Mouse (Mus musculus): ENCODE data around the gene Arhgef6. TPM values are rescaled to one million over a fixed set of nuclear protein-coding genes. Genes with fewer than 3 reads are reported as not detected.

Gene Arhgef6
- polyA plus RNA-seq, 1 experiment, result 21.6 TPM

- Histone ChIP-seq H3K27ac (ENCODE audit: insufficient read depth, low read length) (no peak overlapping the region), H3K4me1 (ENCODE audit: control insufficient read depth, insufficient read depth, low read length) (no peaks in the 10 kb centered on the region), H3K4me3 (replicated peaks; ENCODE audit: insufficient read depth, low read depth, low read length) (no peak overlapping the region), H3K27me3 (ENCODE audit: control insufficient read depth, insufficient read depth, low read length) (no peaks in the 10 kb centered on the region)
- no peak for TF ChIP-seq POLR2A (IDR thresholded peaks at IDR 0.05; ENCODE audit: borderline replicate concordance, insufficient read depth, low read length)
- TF ChIP-seq CTCF (IDR thresholded peaks at IDR 0.05; ENCODE audit: borderline replicate concordance, insufficient read depth, low read depth, low read length), result no peak
- DNase-seq, result no peak
- 94% methylated on average over 3 of the region's 3 CpGs for WGBS
Observed at GRCm38 (mm10) chrX:57183359-57183758, 155.2 kb downstream of the Arhgef6 start.

- DNase-seq, result no peak
- Histone ChIP-seq H3K27ac (ENCODE audit: insufficient read depth, low read length) (no peak overlapping the region), H3K27me3 (ENCODE audit: control insufficient read depth, insufficient read depth, low read length) (no peaks in the 10 kb centered on the region), H3K4me3 (replicated peaks; ENCODE audit: insufficient read depth, low read depth, low read length) (no peak overlapping the region), H3K4me1 (ENCODE audit: control insufficient read depth, insufficient read depth, low read length) (no peaks in the 10 kb centered on the region)
- TF ChIP-seq POLR2A (IDR thresholded peaks at IDR 0.05; ENCODE audit: borderline replicate concordance, insufficient read depth, low read length) (no peak), CTCF (IDR thresholded peaks at IDR 0.05; ENCODE audit: borderline replicate concordance, insufficient read depth, low read depth, low read length) (no peak)
- 77% methylated on average over 2 of the region's 2 CpGs for WGBS
Observed at GRCm38 (mm10) chrX:57182470-57182869, 156.1 kb downstream of the Arhgef6 start.

Other genes with a start within 250 kb of the Arhgef6 start
- gene Cd40lg, start 126.6 kb downstream of the Arhgef6 start, polyA plus RNA-seq (2012; rRNA removed), result not detected in 2 replicates
- gene Rbmx, start 54.3 kb upstream of the Arhgef6 start, polyA plus RNA-seq (2012; rRNA removed), result 67.9 and 69.9 TPM in 2 replicates
- gene Gm364, start 70.4 kb upstream of the Arhgef6 start, polyA plus RNA-seq (2012; rRNA removed), result not detected in 2 replicates
- gene Gpr101, start 165.0 kb upstream of the Arhgef6 start, polyA plus RNA-seq (2012; rRNA removed), result 1.9 and 2.0 TPM in 2 replicates